ENCODE assay signal across 10 mouse cellular contexts in the genomic region with DNA sequence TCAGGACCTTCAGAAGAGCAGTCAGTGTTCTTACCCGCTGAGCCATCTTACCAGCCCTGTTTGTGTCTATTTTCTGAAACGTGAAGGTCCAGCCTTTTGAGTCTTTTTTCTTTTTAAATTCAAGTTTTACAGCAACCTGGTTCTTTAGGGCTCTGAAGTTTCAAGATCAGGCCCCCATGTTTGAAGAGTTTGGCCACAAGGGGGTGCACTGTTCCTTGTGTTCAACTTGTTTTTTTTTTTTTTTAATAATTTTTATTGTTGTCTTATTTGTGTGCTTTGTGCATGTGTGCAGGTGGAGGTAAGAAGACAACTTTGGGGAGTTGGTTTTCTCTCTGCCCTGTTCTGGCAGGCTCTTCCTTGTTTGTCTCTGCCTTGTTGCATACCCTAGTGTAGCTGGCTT. TPM values are rescaled to one million over a fixed set of nuclear protein-coding genes. Genes with fewer than 3 reads are reported as not detected.
DNase-seq lines count a peak whose midpoint lies in the region; ATAC-seq and TF ChIP-seq lines count a peak whose summit lies in the region.
"Had no signal": no experiment of that assay in that cellular context is flagged by ENCODE, and none has a peak within 500 bp of the region (broad histone marks: within the 10 kb centered on the region; RNA-seq: fewer than 3 reads in every experiment).

No protein-coding gene starts in this region.

- no peaks in the 10 kb centered on the region for H3K9me3 ChIP-seq in forebrain, postnatal 0 days (ENCODE audit: low read length)
- H3K9me3 ChIP-seq in forebrain, embryonic 12.5 days: no peaks in the 10 kb centered on the region
- H3K9me3 ChIP-seq in liver, embryonic 12.5 days (replicated peaks): no peaks in the 10 kb centered on the region
- no peaks in the 10 kb centered on the region for H3K9me3 ChIP-seq in ES-E14 (ENCODE audit: control insufficient read depth, insufficient read depth, low read depth, low read length)
- H3K9me3 ChIP-seq in embryonic facial prominence, embryonic 10.5 days: no peaks in the 10 kb centered on the region
- H3K9me3 ChIP-seq: liver, embryonic 15.5 days had no signal

- no peak overlapping the region for H3K27ac ChIP-seq in forebrain, postnatal 0 days (ENCODE audit: low read depth, low read length)
- H3K27ac ChIP-seq in forebrain, embryonic 12.5 days: no peak overlapping the region
- no peak overlapping the region for H3K27ac ChIP-seq in liver, embryonic 12.5 days
- H3K27ac ChIP-seq in ES-E14 (ENCODE audit: insufficient read depth, low read depth, low read length, poor library complexity, severe bottlenecking): no peak overlapping the region
- H3K27ac ChIP-seq in embryonic facial prominence, embryonic 10.5 days (replicated peaks): no peak overlapping the region
- H3K27ac ChIP-seq: liver, embryonic 15.5 days had no signal

- no peaks in the 10 kb centered on the region for H3K36me3 ChIP-seq in forebrain, postnatal 0 days (ENCODE audit: insufficient read depth)
- H3K36me3 ChIP-seq in forebrain, embryonic 12.5 days (replicated peaks): no peaks in the 10 kb centered on the region
- H3K36me3 ChIP-seq in liver, embryonic 12.5 days: no peaks in the 10 kb centered on the region
- no peaks in the 10 kb centered on the region for H3K36me3 ChIP-seq in ES-E14 (ENCODE audit: control insufficient read depth, insufficient read depth, low read length, poor library complexity, severe bottlenecking)
- no peaks in the 10 kb centered on the region for H3K36me3 ChIP-seq in embryonic facial prominence, embryonic 10.5 days (replicated peaks)
- H3K36me3 ChIP-seq: liver, embryonic 15.5 days had no signal

- H3K4me3 ChIP-seq in forebrain, postnatal 0 days (ENCODE audit: low read depth, low read length): no peak overlapping the region
- no peak overlapping the region for H3K4me3 ChIP-seq in forebrain, embryonic 12.5 days (replicated peaks)
- H3K4me3 ChIP-seq in liver, embryonic 12.5 days: no peak overlapping the region
- H3K4me3 ChIP-seq in ES-E14 (ENCODE audit: insufficient read depth in 1 of 2, low read depth in 1 of 2, low read length in 2 of 2, poor library complexity in 1 of 2, severe bottlenecking in 1 of 2): no peak overlapping the region
- H3K4me3 ChIP-seq in embryonic facial prominence, embryonic 10.5 days: no peak overlapping the region
- H3K4me3 ChIP-seq: liver, embryonic 15.5 days had no signal

- no peak for ATAC-seq in forebrain, postnatal 0 days
- ATAC-seq in forebrain, embryonic 12.5 days (ENCODE audit: low FRiP score): no peak
- no peak for ATAC-seq in liver, embryonic 12.5 days

- DNase-seq in forebrain, postnatal 0 days: peak; percentile 59
- peak; percentile 45 for DNase-seq in liver
- peak; percentile 24 for DNase-seq in ES-E14 (ENCODE audit: low read depth, low spot score)
- DNase-seq in embryonic facial prominence, embryonic 10.5 days (ENCODE audit: low spot score): peak; percentile 48
- DNase-seq in telencephalon, adult 2 months (ENCODE audit: low read depth, low spot score): peak; percentile 28
- DNase-seq in frontal cortex, postnatal 10 days (ENCODE audit: low spot score in 2 of 2): no peak

- no peak overlapping the region for H3K9ac ChIP-seq in forebrain, postnatal 0 days
- H3K9ac ChIP-seq in forebrain, embryonic 12.5 days: no peak overlapping the region
- no peak overlapping the region for H3K9ac ChIP-seq in liver, embryonic 12.5 days
- no peak overlapping the region for H3K9ac ChIP-seq in ES-E14 (ENCODE audit: insufficient read depth, low read depth, low read length, poor library complexity, severe bottlenecking)
- H3K9ac ChIP-seq: liver, embryonic 15.5 days had no signal

- 0 out of 2 replicates have a peak, but pooled peaks cover 2% of the 10 kb centered on the region for H3K4me1 ChIP-seq in forebrain, postnatal 0 days (ENCODE audit: insufficient read depth)
- peaks cover 5% of the 10 kb centered on the region for H3K4me1 ChIP-seq in forebrain, embryonic 12.5 days
- H3K4me1 ChIP-seq in liver, embryonic 12.5 days: peaks cover 15% of the 10 kb centered on the region
- no peaks in the 10 kb centered on the region; a peak in 1 of 4 replicates for H3K4me1 ChIP-seq in ES-E14 (ENCODE audit: control insufficient read depth in 2 of 2, insufficient read depth in 2 of 2, low read length in 2 of 2, poor library complexity in 1 of 2)
- peaks cover 8% of the 10 kb centered on the region for H3K4me1 ChIP-seq in embryonic facial prominence, embryonic 10.5 days

- in situ Hi-C loops in ES-E14 (cut with MboI; ENCODE audit: low sequenced_read_pairs in 2 of 2, unreplicated experiment in 2 of 2): no loop called here

- H3K27me3 ChIP-seq in forebrain, postnatal 0 days (ENCODE audit: insufficient read depth, low read length): no peaks in the 10 kb centered on the region
- no peaks in the 10 kb centered on the region for H3K27me3 ChIP-seq in forebrain, embryonic 12.5 days
- H3K27me3 ChIP-seq in liver, embryonic 12.5 days (replicated peaks): no peaks in the 10 kb centered on the region
- H3K27me3 ChIP-seq in embryonic facial prominence, embryonic 10.5 days (replicated peaks; ENCODE audit: low read depth, poor library complexity, severe bottlenecking): peaks cover 3% of the 10 kb centered on the region; the same call in 1 of the 2 replicates
- H3K27me3 ChIP-seq: liver, embryonic 15.5 days had no signal

- WGBS in forebrain, postnatal 0 days: 28% methylated on average over 2 of the region's 2 CpGs
- WGBS in forebrain, embryonic 12.5 days: 32% methylated on average over 2 of the region's 2 CpGs
- WGBS in liver, embryonic 12.5 days (ENCODE audit: insufficient replicate concordance): 23% methylated on average over 2 of the region's 2 CpGs
- 30% methylated on average over 2 of the region's 2 CpGs for WGBS in embryonic facial prominence, embryonic 10.5 days

- peak; percentile 52 for TF ChIP-seq CTCF in forebrain, postnatal 0 days (IDR thresholded peaks at IDR 0.05; ENCODE audit: low read depth)

- no peak overlapping the region for H3K4me2 ChIP-seq in forebrain, postnatal 0 days (ENCODE audit: low read depth)
- no peak overlapping the region for H3K4me2 ChIP-seq in forebrain, embryonic 12.5 days
- no peak overlapping the region for H3K4me2 ChIP-seq in liver, embryonic 12.5 days
- H3K4me2 ChIP-seq: liver, embryonic 15.5 days had no signal

TF ChIP-seq in ES-E14, 5 proteins besides CTCF, POLR2A, EP300 and RAD21:
- TF ChIP-seq ZNF384 (IDR thresholded peaks at IDR 0.05; ENCODE audit: low read depth, low read length): peak; percentile 95
- TF ChIP-seq CHD2 (IDR thresholded peaks at IDR 0.05; ENCODE audit: low read depth, low read length): no peak

RNA-seq across cellular contexts. Expression of a gene that starts 4.5 kb away (rescaled TPM):
- total RNA-seq in forebrain, postnatal 0 days (2014; rRNA removed): 31.9 and 37.0 TPM in 2 replicates
- polyA plus RNA-seq in forebrain, postnatal 0 days (2015; fragmentation: Nextera tagmentation; extraction: Ambion mirVana): 6.9 and 11.6 TPM in 2 replicates
- 23.8 and 31.4 TPM in 2 replicates for polyA plus RNA-seq in forebrain, embryonic 12.5 days (2016; fragmentation: Nextera tagmentation; extraction: Ambion mirVana)
- 18.3 and 18.7 TPM in 2 replicates for polyA plus RNA-seq in liver, embryonic 12.5 days (2016; fragmentation: Nextera tagmentation; extraction: Ambion mirVana)
- 18.3 TPM in 2 replicates for total RNA-seq in ES-E14 (2012; rRNA removed)
- 18.2 and 20.2 TPM in 2 replicates for polyA plus RNA-seq in embryonic facial prominence, embryonic 10.5 days (2016; fragmentation: Nextera tagmentation; extraction: Ambion mirVana)

RNA-seq across cellular contexts. Expression of a gene that starts 31.1 kb away (rescaled TPM):
- total RNA-seq in forebrain, postnatal 0 days (2014; rRNA removed): 2.2 and 3.2 TPM in 2 replicates
- 3.7 and 4.8 TPM in 2 replicates for polyA plus RNA-seq in forebrain, postnatal 0 days (2015; fragmentation: Nextera tagmentation; extraction: Ambion mirVana)
- 0.86 and 1.9 TPM in 2 replicates for polyA plus RNA-seq in forebrain, embryonic 12.5 days (2016; fragmentation: Nextera tagmentation; extraction: Ambion mirVana)
- 0.13 and 0.15 TPM in 2 replicates for polyA plus RNA-seq in liver, embryonic 12.5 days (2016; fragmentation: Nextera tagmentation; extraction: Ambion mirVana)
- 0.16 and 0.67 TPM in 2 replicates for total RNA-seq in ES-E14 (2012; rRNA removed)
- 2.4 and 3.5 TPM in 2 replicates for polyA plus RNA-seq in embryonic facial prominence, embryonic 10.5 days (2016; fragmentation: Nextera tagmentation; extraction: Ambion mirVana)
- polyA plus RNA-seq: small intestine, adult 2 months had no signal

Comparison
In these comparisons a context has a peak if more than half of its experiments do, and no peak if none do; other contexts are left out.
1. DNase-seq: peak in forebrain, postnatal 0 days (single experiment), liver (single experiment), ES-E14 (single experiment), embryonic facial prominence, embryonic 10.5 days (single experiment) and telencephalon, adult 2 months (single experiment); none in frontal cortex, postnatal 10 days (0 of 2).